Mouse (Mus musculus) liver, embryonic 16.5 days (tissue): ENCODE results near the gene Nlgn1. TPM values are rescaled to one million over a fixed set of nuclear protein-coding genes. Genes with fewer than 3 reads are reported as not detected.
A peak's percentile ranks its signal among the peaks of the same experiment; 100 is the strongest.

Source experiments
- ATAC-seq: fragments of 200-750 bp; cut with Nextera tagmentation; 2 replicates; pipeline ENCODE4 v1.8.0; 2017; ENCODE audit warnings: low read depth, mild to moderate bottlenecking, moderate number of reproducible peaks, moderate library complexity
- H3K27ac ChIP-seq: fragments of 300-500 bp; sonication (generic); 2 replicates; pipeline ENCODE4 v1.5.1; 2014; ENCODE audit warnings: mild to moderate bottlenecking, low read length
- H3K27me3 ChIP-seq: fragments of 300-500 bp; sonication (generic); 2 replicates; pipeline ENCODE4 v1.6.1; 2014; ENCODE audit warnings: low read depth, low read length, mixed read lengths; ENCODE audit not compliant: control insufficient read depth, insufficient read depth
- H3K36me3 ChIP-seq: fragments of 300-500 bp; sonication (generic); 2 replicates; pipeline ENCODE4 v1.6.1; 2014; ENCODE audit warnings: mild to moderate bottlenecking; ENCODE audit not compliant: control insufficient read depth, insufficient read depth
- H3K4me1 ChIP-seq: fragments of 300-500 bp; sonication (generic); 2 replicates; pipeline ENCODE4 v1.6.1; 2014; ENCODE audit warnings: low read depth, low read length, mixed read lengths; ENCODE audit not compliant: control insufficient read depth
- H3K4me2 ChIP-seq: fragments of 300-500 bp; sonication (generic); 2 replicates; pipeline ENCODE4 v1.6.1; 2014; ENCODE audit warnings: low read depth, low read length, mixed read lengths
- H3K4me3 ChIP-seq: fragments of 300-500 bp; sonication (generic); 2 replicates; pipeline ENCODE4 v1.5.1; 2014; ENCODE audit warnings: low read depth, mild to moderate bottlenecking, low read length
- H3K9ac ChIP-seq: fragments of 300-500 bp; sonication (generic); 2 replicates; pipeline ENCODE4 v1.6.1; 2014; ENCODE audit warnings: low read depth, low read length
- H3K9me3 ChIP-seq: fragments of 300-500 bp; sonication (generic); replicated peaks from 2 replicates; pipeline ENCODE4 v1.6.1; 2016; ENCODE audit warnings: low read length; ENCODE audit not compliant: control insufficient read depth
- WGBS: fragments of 180-500 bp; shearing (Covaris S2); extraction: QIAGEN DNeasy Blood & Tissue Kit; methylation state at CpG from one replicate; pipeline ENCODE4 v1.1.7; 2014; ENCODE audit not compliant: insufficient replicate concordance; 5-methylcytosine and 5-hydroxymethylcytosine counted together
- polyA plus RNA-seq: library from polyadenylated mRNA; unstranded; fragments of >200 nt; fragmentation: Nextera tagmentation; extraction: Ambion mirVana; gene quantifications from 2 replicates; pipeline ENCODE4 v1.2.1, GENCODE M21; 2015

The Nlgn1 gene
- polyA plus RNA-seq, 1 experiment from 2014 or later, result not detected

GRCm38 (mm10) chr3:26173613-26174012, 158.6 kb downstream of the Nlgn1 start:
- H3K27me3 ChIP-seq, result no peaks in the 10 kb centered on the region
- H3K9me3 ChIP-seq, result no peaks in the 10 kb centered on the region
- no peak overlapping the region for H3K4me2 ChIP-seq
- no peak overlapping the region for H3K27ac ChIP-seq
- no peaks in the 10 kb centered on the region for H3K36me3 ChIP-seq
- ATAC-seq, result no peak
- H3K9ac ChIP-seq, result no peak overlapping the region
- WGBS, result 44% methylated on average over 3 of the region's 3 CpGs
- no peak overlapping the region for H3K4me3 ChIP-seq
- no peaks in the 10 kb centered on the region for H3K4me1 ChIP-seq

GRCm38 (mm10) chr3:26166711-26167110, 165.5 kb downstream of the Nlgn1 start:
- Histone ChIP-seq H3K36me3 (no peaks in the 10 kb centered on the region), H3K27ac (no peak overlapping the region)
- 70% methylated on average over 8 of the region's 8 CpGs for WGBS

GRCm38 (mm10) chr3:26153782-26154181, 178.5 kb downstream of the Nlgn1 start:
- H3K4me2 ChIP-seq, result peak overlapping the region; percentile 49
- H3K9ac ChIP-seq, result no peak overlapping the region

More at GRCm38 (mm10) chr3:26166711-26167110, 165.5 kb downstream of the Nlgn1 start:
- no peak overlapping the region for H3K4me3 ChIP-seq
- no peaks in the 10 kb centered on the region for H3K4me1 ChIP-seq
- H3K4me2 ChIP-seq, result no peak overlapping the region
- no peak overlapping the region for H3K9ac ChIP-seq
- no peaks in the 10 kb centered on the region for H3K9me3 ChIP-seq
- no peak for ATAC-seq
- H3K27me3 ChIP-seq, result no peaks in the 10 kb centered on the region

GRCm38 (mm10) chr3:26153036-26153741, 179.1 kb downstream of the Nlgn1 start:
- Histone ChIP-seq H3K4me2 (peak overlapping the region; percentile 49), H3K36me3 (no peaks in the 10 kb centered on the region), H3K27ac (no peak overlapping the region), H3K9me3 (no peaks in the 10 kb centered on the region), H3K9ac (no peak overlapping the region), H3K4me3 (peak overlapping the region; percentile 29), H3K4me1 (no peaks in the 10 kb centered on the region), H3K27me3 (peaks cover 12% of the 10 kb centered on the region)
- under 1% methylated on average over 31 of the region's 31 CpGs for WGBS
- ATAC-seq, result no peak

More at GRCm38 (mm10) chr3:26153782-26154181, 178.5 kb downstream of the Nlgn1 start:
- H3K36me3 ChIP-seq, result no peaks in the 10 kb centered on the region
- no peak for ATAC-seq
- H3K4me1 ChIP-seq, result no peaks in the 10 kb centered on the region
- H3K27me3 ChIP-seq, result peaks cover 12% of the 10 kb centered on the region
- H3K27ac ChIP-seq, result no peak overlapping the region
- peak overlapping the region; percentile 29 for H3K4me3 ChIP-seq
- no peaks in the 10 kb centered on the region for H3K9me3 ChIP-seq
- WGBS, result 2% methylated on average over 9 of the region's 9 CpGs

GRCm38 (mm10) chr3:26152510-26153035, 179.7 kb downstream of the Nlgn1 start:
- Histone ChIP-seq H3K27ac (no peak overlapping the region), H3K9ac (no peak overlapping the region), H3K4me1 (no peaks in the 10 kb centered on the region), H3K9me3 (no peaks in the 10 kb centered on the region), H3K36me3 (no peaks in the 10 kb centered on the region), H3K27me3 (peaks cover 12% of the 10 kb centered on the region), H3K4me2 (no peak overlapping the region), H3K4me3 (peak overlapping the region; percentile 29; the same call in 1 of the 2 replicates)
- ATAC-seq, result no peak
- 3% methylated on average over 10 of the region's 10 CpGs for WGBS

- Histone ChIP-seq H3K4me1 (no peaks in the 10 kb centered on the region), H3K9me3 (no peaks in the 10 kb centered on the region), H3K36me3 (no peaks in the 10 kb centered on the region), H3K27me3 (peaks cover 12% of the 10 kb centered on the region), H3K4me2 (no peak overlapping the region), H3K9ac (no peak overlapping the region), H3K4me3 (no peak overlapping the region), H3K27ac (no peak overlapping the region)
- no peak for ATAC-seq
- WGBS, result 31% methylated on average over 6 of the region's 6 CpGs
Measured at GRCm38 (mm10) chr3:26151351-26152020, 180.8 kb downstream of the Nlgn1 start.

- 38% methylated on average over 3 of the region's 3 CpGs for WGBS
- Histone ChIP-seq H3K4me2 (no peak overlapping the region), H3K27me3 (no peaks in the 10 kb centered on the region), H3K9ac (no peak overlapping the region), H3K27ac (no peak overlapping the region), H3K4me3 (no peak overlapping the region), H3K4me1 (no peaks in the 10 kb centered on the region), H3K9me3 (no peaks in the 10 kb centered on the region), H3K36me3 (no peaks in the 10 kb centered on the region)
- no peak for ATAC-seq
Measured at GRCm38 (mm10) chr3:26146174-26146573, 186.1 kb downstream of the Nlgn1 start.

- no peaks in the 10 kb centered on the region for H3K27me3 ChIP-seq
- no peak for ATAC-seq
- no peak overlapping the region for H3K4me3 ChIP-seq
- H3K27ac ChIP-seq, result no peak overlapping the region
- H3K9me3 ChIP-seq, result no peaks in the 10 kb centered on the region
- WGBS, result 62% methylated on average over 5 of the region's 5 CpGs
- no peaks in the 10 kb centered on the region for H3K4me1 ChIP-seq
- H3K9ac ChIP-seq, result no peak overlapping the region
- no peak overlapping the region for H3K4me2 ChIP-seq
- no peaks in the 10 kb centered on the region for H3K36me3 ChIP-seq
Measured at GRCm38 (mm10) chr3:26145441-26145840, 186.8 kb downstream of the Nlgn1 start.

GRCm38 (mm10) chr3:26141590-26141989, 190.7 kb downstream of the Nlgn1 start:
- H3K4me2 ChIP-seq, result no peak overlapping the region
- ATAC-seq, result no peak

More at GRCm38 (mm10) chr3:26141590-26141989, 190.7 kb downstream of the Nlgn1 start:
- Histone ChIP-seq H3K9ac (no peak overlapping the region), H3K27ac (no peak overlapping the region), H3K27me3 (no peaks in the 10 kb centered on the region), H3K36me3 (no peaks in the 10 kb centered on the region), H3K4me3 (no peak overlapping the region), H3K9me3 (no peaks in the 10 kb centered on the region), H3K4me1 (no peaks in the 10 kb centered on the region)
- WGBS, result 65% methylated on average over 3 of the region's 3 CpGs
